Mouse (Mus musculus): ENCODE results near the gene Kif26b. TPM values are rescaled to one million over a fixed set of nuclear protein-coding genes. Genes with fewer than 3 reads are reported as not detected.
A peak's percentile ranks its signal among the peaks of the same experiment; 100 is the strongest.

The Kif26b gene
- total and polyA plus RNA-seq, 2 experiments from 2014 or later: 6.4 to 75.8 TPM

DNA sequence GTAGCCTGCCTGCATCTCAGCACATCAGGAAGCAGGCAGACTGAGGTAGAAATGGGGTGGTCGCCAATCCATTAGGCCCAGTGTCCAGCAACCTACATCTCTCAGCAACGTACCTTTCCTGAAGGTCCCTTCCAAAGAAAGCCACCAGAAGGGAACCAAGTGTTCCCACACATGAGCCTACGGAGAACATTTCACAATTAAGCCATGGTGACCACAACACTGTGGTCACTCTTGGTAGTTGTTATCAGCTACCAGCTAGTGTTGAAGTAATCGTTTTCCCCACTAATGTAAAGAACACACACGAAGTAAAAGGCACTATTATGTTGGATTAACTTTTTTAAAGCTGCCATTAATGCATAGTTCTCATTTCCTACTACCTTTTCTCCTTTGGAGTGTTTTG is 37.2 kb upstream of the Kif26b start:
- Histone ChIP-seq H3K9me3 (ENCODE audit: low read length) (no peaks in the 10 kb centered on the region), H3K4me1 (ENCODE audit: insufficient read depth, low read length) (no peaks in the 10 kb centered on the region), H3K27me3 (ENCODE audit: insufficient read depth, low read length) (no peaks in the 10 kb centered on the region), H3K27ac (ENCODE audit: low read depth, low read length) (no peak overlapping the region), H3K4me2 (ENCODE audit: low read depth, low read length, poor library complexity, severe bottlenecking) (no peak overlapping the region), H3K36me3 (ENCODE audit: insufficient read depth, low read length) (no peaks in the 10 kb centered on the region), H3K9ac (replicated peaks; ENCODE audit: low read length, poor library complexity, severe bottlenecking) (no peak overlapping the region), H3K4me3 (ENCODE audit: low read depth, low read length) (no peak overlapping the region)
- TF ChIP-seq CTCF (IDR thresholded peaks at IDR 0.05): no peak
- 88% methylated on average over 5 of the region's 5 CpGs for WGBS
- DNase-seq (ENCODE audit: low spot score): no peak
- ATAC-seq (ENCODE audit: low FRiP score): no peak

DNA sequence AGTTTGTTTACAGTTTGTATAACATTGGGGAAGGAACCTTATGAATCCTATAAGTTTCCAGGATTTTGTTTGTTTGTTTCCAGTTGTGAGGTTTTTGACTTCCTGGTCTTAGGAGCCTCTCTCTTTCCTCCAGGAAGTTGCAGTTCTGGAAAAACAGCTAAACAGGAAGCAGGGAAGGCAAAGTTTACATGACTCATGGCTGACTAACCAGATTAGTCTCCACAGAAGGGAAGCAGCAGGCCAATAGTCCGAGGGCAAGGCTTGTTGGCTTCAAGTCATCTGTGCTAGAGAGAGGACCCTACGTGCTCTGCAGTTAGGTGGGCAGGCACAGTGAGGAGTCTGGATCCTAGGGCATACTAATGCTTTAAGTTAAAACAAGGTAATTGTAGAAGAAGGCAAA is 36.4 kb upstream of the Kif26b start:
- DNase-seq (ENCODE audit: low spot score) (no peak), ATAC-seq (ENCODE audit: low FRiP score) (no peak)
- no peak for TF ChIP-seq CTCF (IDR thresholded peaks at IDR 0.05)
- Histone ChIP-seq H3K4me2 (ENCODE audit: low read depth, low read length, poor library complexity, severe bottlenecking) (no peak overlapping the region), H3K4me3 (ENCODE audit: low read depth, low read length) (no peak overlapping the region), H3K36me3 (ENCODE audit: insufficient read depth, low read length) (no peaks in the 10 kb centered on the region), H3K9me3 (ENCODE audit: low read length) (no peaks in the 10 kb centered on the region), H3K9ac (replicated peaks; ENCODE audit: low read length, poor library complexity, severe bottlenecking) (no peak overlapping the region), H3K27ac (ENCODE audit: low read depth, low read length) (no peak overlapping the region), H3K4me1 (ENCODE audit: insufficient read depth, low read length) (no peaks in the 10 kb centered on the region), H3K27me3 (ENCODE audit: insufficient read depth, low read length) (no peaks in the 10 kb centered on the region)
- 82% methylated on average over 2 of the region's 2 CpGs for WGBS

DNA sequence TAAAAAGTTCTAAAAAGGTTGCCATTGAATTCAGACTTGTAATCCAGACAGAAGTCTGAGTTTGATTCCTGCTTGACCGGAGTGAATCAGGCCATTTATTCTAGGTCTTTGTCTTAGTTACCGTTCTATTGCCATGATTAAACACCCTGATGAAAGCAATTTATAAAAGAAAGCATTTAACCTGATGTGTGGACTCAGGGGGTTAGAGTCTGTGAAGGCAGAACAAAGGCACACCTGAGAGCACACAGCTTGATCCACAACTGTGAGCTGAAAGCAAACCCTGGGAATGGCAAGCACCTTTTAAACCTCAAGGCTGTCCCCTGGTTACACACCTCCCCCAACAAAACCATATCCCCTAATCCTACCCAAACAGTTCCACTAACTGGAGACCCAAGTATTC is 32.7 kb upstream of the Kif26b start:
- TF ChIP-seq CTCF (IDR thresholded peaks at IDR 0.05): no peak
- Histone ChIP-seq H3K4me3 (ENCODE audit: low read depth, low read length) (no peak overlapping the region), H3K9ac (replicated peaks; ENCODE audit: low read length, poor library complexity, severe bottlenecking) (no peak overlapping the region), H3K36me3 (ENCODE audit: insufficient read depth, low read length) (no peaks in the 10 kb centered on the region), H3K9me3 (ENCODE audit: low read length) (no peaks in the 10 kb centered on the region), H3K4me1 (ENCODE audit: insufficient read depth, low read length) (no peaks in the 10 kb centered on the region), H3K27me3 (ENCODE audit: insufficient read depth, low read length) (no peaks in the 10 kb centered on the region), H3K27ac (ENCODE audit: low read depth, low read length) (no peak overlapping the region), H3K4me2 (ENCODE audit: low read depth, low read length, poor library complexity, severe bottlenecking) (no peak overlapping the region)
- DNase-seq (ENCODE audit: low spot score): no peak
- 67% methylated on average over 2 of the region's 2 CpGs for WGBS
- no peak for ATAC-seq (ENCODE audit: low FRiP score)

DNA sequence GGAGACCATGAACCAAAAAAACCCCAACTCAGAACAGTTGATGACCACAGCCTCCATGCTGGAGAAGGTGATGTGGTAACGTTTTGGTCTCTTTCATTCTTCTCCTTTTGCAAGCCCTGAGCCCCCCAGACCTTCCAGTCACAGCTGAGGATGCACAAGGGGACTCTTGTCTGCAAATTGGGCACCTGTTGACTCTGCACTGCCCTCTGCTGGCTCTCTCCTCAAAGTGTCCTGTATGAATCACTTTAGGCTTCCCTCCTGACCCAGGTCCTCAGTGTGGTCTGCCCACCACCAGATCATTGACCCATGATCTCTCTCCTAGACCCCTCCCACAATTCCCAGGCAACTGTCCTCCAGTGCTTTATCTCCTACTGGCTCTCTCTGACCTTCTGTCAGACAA is 32.1 kb upstream of the Kif26b start:
- Histone ChIP-seq H3K27me3 (ENCODE audit: insufficient read depth, low read length) (no peaks in the 10 kb centered on the region), H3K4me2 (ENCODE audit: low read depth, low read length, poor library complexity, severe bottlenecking) (no peak overlapping the region), H3K9ac (replicated peaks; ENCODE audit: low read length, poor library complexity, severe bottlenecking) (no peak overlapping the region), H3K36me3 (ENCODE audit: insufficient read depth, low read length) (no peaks in the 10 kb centered on the region), H3K9me3 (ENCODE audit: low read length) (no peaks in the 10 kb centered on the region), H3K4me1 (ENCODE audit: insufficient read depth, low read length) (no peaks in the 10 kb centered on the region), H3K4me3 (ENCODE audit: low read depth, low read length) (no peak overlapping the region), H3K27ac (ENCODE audit: low read depth, low read length) (no peak overlapping the region)
- DNase-seq (ENCODE audit: low spot score) (no peak), ATAC-seq (ENCODE audit: low FRiP score) (no peak)
- peak; percentile 24 for TF ChIP-seq CTCF (IDR thresholded peaks at IDR 0.05)
- WGBS: 55% methylated on average over 1 of the region's 1 CpGs

DNA sequence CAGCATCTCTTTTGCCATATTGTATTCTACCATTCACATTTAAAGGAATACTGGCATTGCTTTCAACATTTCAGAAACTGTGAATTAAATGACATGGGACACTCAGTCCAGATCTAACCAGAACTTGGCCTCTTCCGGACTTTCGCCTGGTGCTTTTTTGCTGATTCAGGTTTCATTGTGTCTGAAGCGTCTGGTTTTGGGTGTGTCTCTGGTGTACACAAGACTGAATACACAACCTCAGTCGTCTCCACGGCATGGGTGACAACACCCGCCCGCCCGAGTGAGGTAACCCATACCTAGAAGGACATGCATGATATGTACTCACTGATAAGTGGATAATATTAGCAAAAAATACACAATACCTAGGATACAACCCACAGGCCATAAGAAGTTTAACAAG is 22.0 kb upstream of the Kif26b start:
- no peaks in the 10 kb centered on the region for H3K9me3 ChIP-seq (ENCODE audit: low read length)
- no peak for TF ChIP-seq CTCF (IDR thresholded peaks at IDR 0.05)
- H3K27ac ChIP-seq (ENCODE audit: low read depth, low read length): no peak overlapping the region
- no peaks in the 10 kb centered on the region for H3K36me3 ChIP-seq (ENCODE audit: insufficient read depth, low read length)
- ATAC-seq (ENCODE audit: low FRiP score) (no peak), DNase-seq (ENCODE audit: low spot score) (no peak)
- no peaks in the 10 kb centered on the region for H3K27me3 ChIP-seq (ENCODE audit: insufficient read depth, low read length)
- H3K4me3 ChIP-seq (ENCODE audit: low read depth, low read length): no peak overlapping the region
- H3K4me2 ChIP-seq (ENCODE audit: low read depth, low read length, poor library complexity, severe bottlenecking): no peak overlapping the region
- no peaks in the 10 kb centered on the region for H3K4me1 ChIP-seq (ENCODE audit: insufficient read depth, low read length)
- H3K9ac ChIP-seq (replicated peaks; ENCODE audit: low read length, poor library complexity, severe bottlenecking): no peak overlapping the region
- WGBS: 93% methylated on average over 8 of the region's 8 CpGs

DNA sequence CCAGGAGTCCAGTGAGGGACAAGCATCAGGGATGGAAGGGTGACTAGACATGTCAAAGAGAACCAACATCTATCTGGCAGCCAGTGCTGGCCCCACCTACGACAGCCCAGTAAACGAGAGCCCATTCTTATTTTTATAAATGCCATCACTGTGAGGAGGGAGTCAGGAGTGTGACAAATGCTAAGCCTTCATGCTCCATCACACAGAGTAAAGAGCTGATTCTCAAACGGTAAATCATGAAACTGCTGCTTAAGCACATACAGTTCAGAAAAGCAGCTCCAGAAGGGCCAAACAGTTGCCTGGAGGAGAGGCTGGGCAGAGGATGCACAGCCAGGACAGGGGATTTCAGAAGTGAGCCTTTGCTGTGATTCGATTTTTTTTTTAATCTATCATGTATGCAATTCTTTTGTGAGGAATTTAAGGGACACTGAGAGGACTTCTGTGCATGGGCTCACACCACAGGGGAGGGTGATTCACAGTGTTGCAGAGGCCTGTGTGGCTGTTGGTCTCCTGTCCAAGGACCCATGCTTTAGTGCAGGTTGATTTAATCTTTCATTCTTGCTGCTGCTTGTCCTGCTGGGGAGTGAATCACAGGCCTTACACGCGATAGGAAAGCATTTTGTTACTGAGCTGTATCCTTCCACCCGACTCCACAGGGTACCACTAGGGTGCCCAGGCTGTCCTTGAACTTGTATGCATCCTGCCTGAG is 16.4 kb upstream of the Kif26b start:
- no peak for ATAC-seq (ENCODE audit: low FRiP score)
- H3K27ac ChIP-seq (ENCODE audit: low read depth, low read length): no peak overlapping the region
- no peaks in the 10 kb centered on the region for H3K4me1 ChIP-seq (ENCODE audit: insufficient read depth, low read length)
- no peak overlapping the region for H3K4me2 ChIP-seq (ENCODE audit: low read depth, low read length, poor library complexity, severe bottlenecking)
- H3K27me3 ChIP-seq (ENCODE audit: insufficient read depth, low read length): no peaks in the 10 kb centered on the region
- no peak overlapping the region for H3K9ac ChIP-seq (replicated peaks; ENCODE audit: low read length, poor library complexity, severe bottlenecking)
- H3K9me3 ChIP-seq (ENCODE audit: low read length): no peaks in the 10 kb centered on the region
- no peak for TF ChIP-seq CTCF (IDR thresholded peaks at IDR 0.05)
- H3K36me3 ChIP-seq (ENCODE audit: insufficient read depth, low read length): no peaks in the 10 kb centered on the region
- no peak overlapping the region for H3K4me3 ChIP-seq (ENCODE audit: low read depth, low read length)
- 35% methylated on average over 7 of the region's 7 CpGs for WGBS
- no peak for DNase-seq (ENCODE audit: low spot score)
